Mouse (Mus musculus): Measurements from ENCODE around the gene Fcgbp.

DNA sequence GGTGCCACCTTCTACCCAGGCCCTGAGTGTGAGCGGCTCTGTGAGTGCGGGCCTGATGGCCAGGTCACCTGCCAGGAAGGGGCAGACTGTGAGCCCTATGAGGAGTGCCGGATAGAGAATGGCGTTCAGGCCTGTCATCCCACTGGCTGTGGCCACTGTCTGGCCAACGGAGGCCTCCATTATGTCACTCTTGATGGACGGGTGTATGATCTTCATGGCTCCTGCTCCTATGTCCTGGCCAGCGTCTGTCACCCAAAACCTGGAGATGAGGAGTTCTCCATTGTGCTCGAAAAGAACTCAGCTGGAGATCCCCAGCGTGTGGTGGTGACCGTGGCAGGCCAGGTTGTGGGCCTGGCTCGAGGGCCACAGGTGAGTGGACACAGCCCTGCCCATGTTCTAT is 35.2 kb downstream of the Fcgbp start:
- no peak for TF ChIP-seq CTCF (conservative IDR thresholded peaks at IDR 0.05; ENCODE audit: low read length)
- no peak for TF ChIP-seq POU5F1 (IDR thresholded peaks at IDR 0.05; ENCODE audit: borderline replicate concordance, low read length)
- no peak for TF ChIP-seq NANOG (IDR thresholded peaks at IDR 0.05; ENCODE audit: borderline replicate concordance, low read length)

Data from E14TG2a.4 (cell line).